Mouse (Mus musculus): ENCODE data around the gene Gm21663. TPM values are rescaled to one million over a fixed set of nuclear protein-coding genes. Genes with fewer than 3 reads are reported as not detected.

Gm21663 gene
- polyA plus RNA-seq (2012; rRNA removed) = not detected in 2 replicates

DNA sequence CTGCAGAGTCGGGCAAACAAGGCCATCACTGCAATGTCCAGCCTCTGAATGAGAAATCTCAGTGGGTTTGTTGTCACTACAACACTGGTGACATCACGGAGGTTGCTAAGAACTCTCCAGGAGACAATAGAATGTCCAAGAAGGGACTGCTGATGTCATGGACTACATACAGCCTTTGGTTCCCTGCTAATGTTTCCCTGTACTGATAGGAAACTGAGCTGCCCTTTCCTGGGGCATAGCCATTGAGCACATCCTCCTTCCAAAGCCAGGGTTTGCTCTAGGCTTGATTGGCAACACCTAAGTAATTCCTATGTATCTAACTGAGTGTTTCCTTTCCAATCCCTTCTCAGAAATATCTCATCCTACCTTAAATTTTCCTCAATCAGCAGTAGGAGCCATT lies at the start of gene Gm21663:
Gm21663 (minus strand) TSS at position 101 of the 400 bp plus-strand sequence.

DNA sequence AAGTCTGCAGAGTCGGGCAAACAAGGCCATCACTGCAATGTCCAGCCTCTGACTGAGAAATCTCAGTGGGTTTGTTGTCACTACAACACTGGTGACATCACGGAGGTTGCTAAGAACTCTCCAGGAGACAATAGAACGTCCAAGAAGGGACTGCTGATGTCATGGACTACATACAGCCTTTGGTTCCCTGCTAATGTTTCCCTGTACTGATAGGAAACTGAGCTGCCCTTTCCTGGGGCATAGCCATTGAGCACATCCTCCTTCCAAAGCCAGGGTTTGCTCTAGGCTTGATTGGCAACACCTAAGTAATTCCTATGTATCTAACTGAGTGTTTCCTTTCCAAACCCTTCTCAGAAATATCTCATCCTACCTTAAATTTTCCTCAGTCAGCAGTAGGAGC lies 46.4 kb upstream of the Gm21663 start, which contains the start of gene Gm21698:
Gm21698 (minus strand) TSS at position 101 of the 400 bp plus-strand sequence.

DNA sequence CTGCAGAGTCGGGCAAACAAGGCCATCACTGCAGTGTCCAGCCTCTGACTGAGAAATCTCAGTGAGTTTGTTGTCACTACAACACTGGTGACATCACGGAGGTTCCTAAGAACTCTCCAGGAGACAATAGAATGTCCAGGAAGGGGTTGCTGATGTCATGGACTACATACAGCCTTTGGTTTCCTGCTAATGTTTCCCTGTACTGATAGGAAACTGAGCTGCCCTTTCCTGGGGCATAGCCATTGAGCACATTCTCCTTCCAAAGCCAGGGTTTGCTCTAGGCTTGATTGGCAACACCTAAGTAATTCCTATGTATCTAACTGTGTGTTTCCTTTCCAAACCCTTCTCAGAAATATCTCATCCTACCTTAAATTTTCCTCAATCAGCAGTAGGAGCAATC lies 30.4 kb upstream of the Gm21663 start, which contains the start of gene Gm21680:
Gm21680 (minus strand) TSS at position 101 of the 400 bp plus-strand sequence.

DNA sequence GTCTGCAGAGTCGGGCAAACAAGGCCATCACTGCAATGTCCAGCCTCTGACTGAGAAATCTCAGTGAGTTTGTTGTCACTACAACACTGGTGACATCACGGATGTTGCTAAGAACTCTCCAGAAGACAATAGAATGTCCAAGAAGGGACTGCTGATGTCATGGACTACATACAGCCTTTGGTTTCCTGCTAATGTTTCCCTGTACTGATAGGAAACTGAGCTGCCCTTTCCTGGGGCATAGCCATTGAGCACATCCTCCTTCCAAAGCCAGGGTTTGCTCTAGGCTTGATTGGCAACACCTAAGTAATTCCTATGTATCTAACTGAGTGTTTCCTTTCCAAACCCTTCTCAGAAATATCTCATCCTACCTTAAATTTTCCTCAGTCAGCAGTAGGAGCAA lies 12.1 kb upstream of the Gm21663 start, which contains the start of gene Gm21671:
Gm21671 (minus strand) TSS at position 101 of the 400 bp plus-strand sequence.

Other genes with a start within 250 kb of the Gm21663 start
- 4.7 and 5.5 TPM in 2 replicates for gene Xrcc2, start 236.6 kb downstream of the Gm21663 start, polyA plus RNA-seq (2012; rRNA removed)
- 0.25 and 0.30 TPM in 2 replicates for gene Actr3b, start 182.4 kb downstream of the Gm21663 start, polyA plus RNA-seq (2012; rRNA removed)
- not detected in 2 replicates for gene Gm21671, start 12.0 kb upstream of the Gm21663 start, polyA plus RNA-seq (2012; rRNA removed)
- not detected in 2 replicates for gene Gm21680, start 30.3 kb upstream of the Gm21663 start, polyA plus RNA-seq (2012; rRNA removed)
- not detected in 2 replicates for gene Gm21698, start 46.3 kb upstream of the Gm21663 start, polyA plus RNA-seq (2012; rRNA removed)
- gene Gm1979, start 62.4 kb upstream of the Gm21663 start, polyA plus RNA-seq (2012; rRNA removed) = not detected in 2 replicates
- gene Gm5862, start 80.5 kb upstream of the Gm21663 start, polyA plus RNA-seq (2012; rRNA removed) = not detected in 2 replicates
- not detected in 2 replicates for gene Speer4a, start 97.2 kb upstream of the Gm21663 start, polyA plus RNA-seq (2012; rRNA removed)
- not detected in 2 replicates for gene Gm7347, start 116.2 kb upstream of the Gm21663 start, polyA plus RNA-seq (2012; rRNA removed)
- not detected in 2 replicates for gene Gm10471, start 146.9 kb upstream of the Gm21663 start, polyA plus RNA-seq (2012; rRNA removed)
- gene 5031410I06Rik, start 163.0 kb upstream of the Gm21663 start, polyA plus RNA-seq (2012; rRNA removed) = not detected in 2 replicates
- gene Gm10220, start 179.0 kb upstream of the Gm21663 start, polyA plus RNA-seq (2012; rRNA removed) = not detected in 2 replicates